Mouse (Mus musculus): Measurements from ENCODE around the gene Fam45a. TPM values are rescaled to one million over a fixed set of nuclear protein-coding genes. Genes with fewer than 3 reads are reported as not detected.

Gene Fam45a
- polyA plus RNA-seq, 1 experiment, result 37.6 TPM

DNA sequence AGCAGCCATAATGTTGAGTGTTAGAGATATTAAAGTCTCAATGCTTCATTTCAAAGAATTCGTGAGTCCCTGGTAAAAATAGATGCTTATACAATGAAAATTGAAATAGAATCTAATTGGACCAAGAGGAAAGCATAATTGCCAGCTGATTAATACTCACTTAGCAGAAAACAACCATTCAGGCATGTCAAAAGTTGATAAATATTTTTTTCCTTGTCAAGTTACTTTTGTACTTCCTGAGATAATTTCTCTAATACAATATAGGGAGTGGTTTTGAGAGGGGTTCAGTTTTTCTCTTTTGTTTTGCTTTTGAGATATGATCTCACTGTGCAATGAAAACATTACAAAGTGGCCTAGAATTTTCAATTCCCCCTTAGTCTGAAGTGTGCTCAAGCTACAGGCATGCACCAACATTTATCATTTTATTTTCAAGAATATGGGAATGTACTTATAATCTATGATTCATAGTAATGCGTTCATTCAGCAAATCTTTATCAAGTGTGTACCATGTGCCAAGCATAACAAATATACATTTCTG, 18.1 kb upstream of the Fam45a start:
- Histone ChIP-seq H3K4me1 (ENCODE audit: control insufficient read depth, insufficient read depth, low read length) (no peaks in the 10 kb centered on the region), H3K27me3 (ENCODE audit: control insufficient read depth, insufficient read depth, low read length, poor library complexity, severe bottlenecking) (no peaks in the 10 kb centered on the region), H3K27ac (ENCODE audit: insufficient read depth, low read length) (no peak overlapping the region), H3K9me3 (replicated peaks; ENCODE audit: control insufficient read depth, insufficient read depth, low read length, poor library complexity, severe bottlenecking) (no peaks in the 10 kb centered on the region), H3K36me3 (ENCODE audit: control insufficient read depth, insufficient read depth, low read length, poor library complexity, severe bottlenecking) (peaks cover 4% of the 10 kb centered on the region; the same call in 1 of the 2 replicates), H3K4me3 (ENCODE audit: low read depth, low read length) (no peak overlapping the region), H3K9ac (ENCODE audit: low read depth, poor library complexity, severe bottlenecking) (no peak overlapping the region)
- no peak for TF ChIP-seq CTCF (IDR thresholded peaks at IDR 0.05; ENCODE audit: low read depth, low read length)
- no peak for TF ChIP-seq EP300 (IDR thresholded peaks at IDR 0.05; ENCODE audit: insufficient read depth, low read depth, low read length)
- TF ChIP-seq POLR2A (IDR thresholded peaks at IDR 0.05; ENCODE audit: insufficient read depth, low read length), result no peak

- Histone ChIP-seq H3K27ac (ENCODE audit: insufficient read depth, low read length) (no peak overlapping the region), H3K36me3 (ENCODE audit: control insufficient read depth, insufficient read depth, low read length, poor library complexity, severe bottlenecking) (no peaks in the 10 kb centered on the region), H3K9ac (ENCODE audit: low read depth, poor library complexity, severe bottlenecking) (no peak overlapping the region), H3K9me3 (replicated peaks; ENCODE audit: control insufficient read depth, insufficient read depth, low read length, poor library complexity, severe bottlenecking) (no peaks in the 10 kb centered on the region), H3K27me3 (ENCODE audit: control insufficient read depth, insufficient read depth, low read length, poor library complexity, severe bottlenecking) (no peaks in the 10 kb centered on the region), H3K4me1 (ENCODE audit: control insufficient read depth, insufficient read depth, low read length) (no peaks in the 10 kb centered on the region), H3K4me3 (ENCODE audit: low read depth, low read length) (no peak overlapping the region)
- TF ChIP-seq POLR2A (IDR thresholded peaks at IDR 0.05; ENCODE audit: insufficient read depth, low read length) (no peak), EP300 (IDR thresholded peaks at IDR 0.05; ENCODE audit: insufficient read depth, low read depth, low read length) (no peak), CTCF (IDR thresholded peaks at IDR 0.05; ENCODE audit: low read depth, low read length) (no peak)
Observed at GRCm38 (mm10) chr19:60795244-60795643, 16.1 kb upstream of the Fam45a start.

DNA sequence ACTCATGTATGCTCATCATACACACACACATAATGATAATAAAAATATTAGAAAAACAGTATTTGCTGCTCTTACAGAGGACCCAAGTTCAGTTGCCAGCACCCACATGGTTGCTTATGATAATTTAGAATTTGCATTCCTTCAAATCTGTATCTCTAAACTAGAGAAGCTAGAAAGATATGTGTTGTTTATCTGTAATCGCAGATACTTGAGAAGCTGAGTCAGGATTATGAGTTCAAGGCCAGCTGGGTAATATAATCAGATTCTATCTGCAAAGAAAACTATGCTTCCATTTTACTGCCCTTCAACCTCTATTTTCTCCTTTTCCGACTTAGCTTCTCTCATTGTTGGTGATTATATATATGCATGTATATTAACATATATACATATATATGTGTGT, 14.0 kb upstream of the Fam45a start:
- H3K9me3 ChIP-seq (replicated peaks; ENCODE audit: control insufficient read depth, insufficient read depth, low read length, poor library complexity, severe bottlenecking), result no peaks in the 10 kb centered on the region
- H3K4me1 ChIP-seq (ENCODE audit: control insufficient read depth, insufficient read depth, low read length), result no peaks in the 10 kb centered on the region
- H3K27me3 ChIP-seq (ENCODE audit: control insufficient read depth, insufficient read depth, low read length, poor library complexity, severe bottlenecking), result no peaks in the 10 kb centered on the region
- TF ChIP-seq EP300 (IDR thresholded peaks at IDR 0.05; ENCODE audit: insufficient read depth, low read depth, low read length) (no peak), POLR2A (IDR thresholded peaks at IDR 0.05; ENCODE audit: insufficient read depth, low read length) (no peak), CTCF (IDR thresholded peaks at IDR 0.05; ENCODE audit: low read depth, low read length) (no peak)
- H3K36me3 ChIP-seq (ENCODE audit: control insufficient read depth, insufficient read depth, low read length, poor library complexity, severe bottlenecking), result no peaks in the 10 kb centered on the region
- H3K9ac ChIP-seq (ENCODE audit: low read depth, poor library complexity, severe bottlenecking), result no peak overlapping the region
- no peak overlapping the region for H3K27ac ChIP-seq (ENCODE audit: insufficient read depth, low read length)
- no peak overlapping the region for H3K4me3 ChIP-seq (ENCODE audit: low read depth, low read length)

- TF ChIP-seq POLR2A (IDR thresholded peaks at IDR 0.05; ENCODE audit: insufficient read depth, low read length) (no peak), EP300 (IDR thresholded peaks at IDR 0.05; ENCODE audit: insufficient read depth, low read depth, low read length) (no peak), CTCF (IDR thresholded peaks at IDR 0.05; ENCODE audit: low read depth, low read length) (no peak)
- Histone ChIP-seq H3K4me3 (ENCODE audit: low read depth, low read length) (no peak overlapping the region), H3K36me3 (ENCODE audit: control insufficient read depth, insufficient read depth, low read length, poor library complexity, severe bottlenecking) (no peaks in the 10 kb centered on the region), H3K27ac (ENCODE audit: insufficient read depth, low read length) (no peak overlapping the region), H3K4me1 (ENCODE audit: control insufficient read depth, insufficient read depth, low read length) (no peaks in the 10 kb centered on the region), H3K27me3 (ENCODE audit: control insufficient read depth, insufficient read depth, low read length, poor library complexity, severe bottlenecking) (no peaks in the 10 kb centered on the region), H3K9ac (ENCODE audit: low read depth, poor library complexity, severe bottlenecking) (no peak overlapping the region), H3K9me3 (replicated peaks; ENCODE audit: control insufficient read depth, insufficient read depth, low read length, poor library complexity, severe bottlenecking) (no peaks in the 10 kb centered on the region)
Observed at GRCm38 (mm10) chr19:60799867-60800569, 11.4 kb upstream of the Fam45a start.

DNA sequence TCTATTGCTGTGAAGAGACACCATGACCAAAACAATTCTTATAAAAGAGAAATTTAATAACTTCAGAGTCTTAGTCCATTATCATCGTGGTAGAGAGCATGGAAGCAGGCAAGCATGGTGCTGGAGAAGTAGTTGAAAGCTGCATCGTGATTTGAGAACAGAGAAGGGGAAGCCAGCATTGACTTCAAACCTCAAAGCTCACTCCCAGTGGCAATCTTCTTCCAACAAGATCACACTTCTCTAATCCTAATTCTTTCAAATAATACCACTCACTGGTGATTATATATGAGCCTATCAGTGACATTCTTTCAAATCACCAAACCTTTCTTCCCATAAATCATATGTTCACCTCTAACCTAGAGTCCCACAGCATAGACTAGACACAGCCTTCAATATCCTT, 6.5 kb upstream of the Fam45a start:
- no peaks in the 10 kb centered on the region for H3K4me1 ChIP-seq (ENCODE audit: control insufficient read depth, insufficient read depth, low read length)
- H3K4me3 ChIP-seq (ENCODE audit: low read depth, low read length), result no peak overlapping the region
- no peaks in the 10 kb centered on the region for H3K36me3 ChIP-seq (ENCODE audit: control insufficient read depth, insufficient read depth, low read length, poor library complexity, severe bottlenecking)
- no peaks in the 10 kb centered on the region for H3K27me3 ChIP-seq (ENCODE audit: control insufficient read depth, insufficient read depth, low read length, poor library complexity, severe bottlenecking)
- no peak overlapping the region for H3K27ac ChIP-seq (ENCODE audit: insufficient read depth, low read length)
- no peaks in the 10 kb centered on the region for H3K9me3 ChIP-seq (replicated peaks; ENCODE audit: control insufficient read depth, insufficient read depth, low read length, poor library complexity, severe bottlenecking)
- H3K9ac ChIP-seq (ENCODE audit: low read depth, poor library complexity, severe bottlenecking), result no peak overlapping the region
- no peak for TF ChIP-seq POLR2A (IDR thresholded peaks at IDR 0.05; ENCODE audit: insufficient read depth, low read length)
- TF ChIP-seq CTCF (IDR thresholded peaks at IDR 0.05; ENCODE audit: low read depth, low read length), result no peak
- TF ChIP-seq EP300 (IDR thresholded peaks at IDR 0.05; ENCODE audit: insufficient read depth, low read depth, low read length), result no peak

GRCm38 (mm10) chr19:60809927-60810326, 1.5 kb upstream of the Fam45a start:
- no peak for TF ChIP-seq CTCF (IDR thresholded peaks at IDR 0.05; ENCODE audit: low read depth, low read length)
- no peak for TF ChIP-seq EP300 (IDR thresholded peaks at IDR 0.05; ENCODE audit: insufficient read depth, low read depth, low read length)
- no peak for TF ChIP-seq POLR2A (IDR thresholded peaks at IDR 0.05; ENCODE audit: insufficient read depth, low read length)
- Histone ChIP-seq H3K9ac (ENCODE audit: low read depth, poor library complexity, severe bottlenecking) (no peak overlapping the region), H3K4me1 (ENCODE audit: control insufficient read depth, insufficient read depth, low read length) (no peaks in the 10 kb centered on the region), H3K9me3 (replicated peaks; ENCODE audit: control insufficient read depth, insufficient read depth, low read length, poor library complexity, severe bottlenecking) (no peaks in the 10 kb centered on the region), H3K4me3 (ENCODE audit: low read depth, low read length) (no peak overlapping the region), H3K27ac (ENCODE audit: insufficient read depth, low read length) (no peak overlapping the region), H3K36me3 (ENCODE audit: control insufficient read depth, insufficient read depth, low read length, poor library complexity, severe bottlenecking) (peaks cover 3% of the 10 kb centered on the region; the same call in 1 of the 2 replicates), H3K27me3 (ENCODE audit: control insufficient read depth, insufficient read depth, low read length, poor library complexity, severe bottlenecking) (no peaks in the 10 kb centered on the region)
